Mouse (Mus musculus) erythroblast, embryonic 14.5 days (primary cell): ENCODE data around the gene Gm21976.

Source experiments
- GATA1 ChIP-seq: IDR thresholded peaks from 2 replicates; pipeline ENCODE4 v1.6.1; 2012; ENCODE audit warnings: low read length, inconsistent platforms, mixed read lengths
- TAL1 ChIP-seq: IDR thresholded peaks from 3 replicates; pipeline ENCODE4 v1.6.1; 2012; ENCODE audit warnings: low read length, inconsistent platforms, mixed read lengths

DNA sequence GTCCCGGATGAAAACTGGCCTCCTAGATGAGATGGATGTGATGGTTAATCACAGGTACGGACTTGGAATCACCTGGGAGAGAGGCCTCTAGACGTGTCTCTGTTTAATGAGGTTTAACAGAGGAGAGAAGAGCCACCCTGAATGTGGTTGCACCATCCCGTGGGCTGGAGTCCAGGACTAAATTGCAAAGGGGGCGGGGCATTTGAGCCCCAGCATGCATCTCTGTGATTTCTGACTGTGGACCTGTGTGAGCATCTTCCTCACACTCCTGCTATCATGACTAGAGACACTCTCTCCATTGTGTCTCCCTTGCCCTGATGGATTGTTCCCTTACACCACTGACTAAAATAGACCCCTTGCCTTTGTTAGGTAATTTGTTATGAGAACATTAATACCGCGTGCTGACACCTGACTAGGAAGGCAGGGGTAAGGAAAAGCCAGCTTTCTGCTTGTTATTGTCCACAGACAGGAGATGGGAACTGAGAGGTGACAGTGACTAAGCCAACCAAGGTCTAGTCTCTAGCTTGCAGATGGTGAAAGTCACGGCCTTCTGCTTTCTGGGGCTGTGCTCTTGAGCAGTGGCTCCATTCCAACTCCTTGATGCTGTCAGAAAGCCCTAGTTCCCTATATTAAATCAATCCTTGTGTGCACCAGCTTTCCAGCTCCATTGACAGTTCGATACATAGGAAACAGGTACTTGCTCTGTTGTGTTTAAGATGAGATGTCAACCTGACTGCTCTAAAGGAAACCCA lies 38.0 kb upstream of the Gm21976 start:
- TF ChIP-seq GATA1 (no peak), TAL1 (no peak)
